Mouse (Mus musculus) limb, embryonic 15.5 days (tissue): Measurements from ENCODE around the gene Kptn. TPM values are rescaled to one million over a fixed set of nuclear protein-coding genes. Genes with fewer than 3 reads are reported as not detected.

ENCODE experiments used
- ATAC-seq: fragments of 200-750 bp; cut with Nextera tagmentation; 2 replicates; pipeline ENCODE4 v1.8.0; 2017; ENCODE audit warnings: low read depth, moderate TSS enrichment; ENCODE audit not compliant: insufficient number of reproducible peaks, low FRiP score, low TSS enrichment
- H3K27ac ChIP-seq: fragments of 300-500 bp; sonication (generic); 2 replicates; pipeline ENCODE4 v1.5.1; 2015; ENCODE audit warnings: moderate library complexity, mild to moderate bottlenecking, inconsistent platforms
- H3K27me3 ChIP-seq: fragments of 300-500 bp; sonication (generic); 2 replicates; pipeline ENCODE4 v1.6.1; 2015; ENCODE audit warnings: inconsistent platforms
- H3K36me3 ChIP-seq: fragments of 300-500 bp; sonication (generic); 2 replicates; pipeline ENCODE4 v1.6.1; 2015; ENCODE audit warnings: inconsistent platforms
- H3K4me1 ChIP-seq: fragments of 300-500 bp; sonication (generic); 2 replicates; pipeline ENCODE4 v1.6.1; 2015; ENCODE audit warnings: inconsistent platforms
- H3K4me2 ChIP-seq: fragments of 300-500 bp; sonication (generic); 2 replicates; pipeline ENCODE4 v1.6.1; 2015; ENCODE audit warnings: mild to moderate bottlenecking, inconsistent platforms
- H3K4me3 ChIP-seq: fragments of 300-500 bp; sonication (generic); 2 replicates; pipeline ENCODE4 v1.5.1; 2015; ENCODE audit warnings: mild to moderate bottlenecking, inconsistent platforms
- H3K9ac ChIP-seq: fragments of 300-500 bp; sonication (generic); 2 replicates; pipeline ENCODE4 v1.6.1; 2015; ENCODE audit warnings: inconsistent platforms
- H3K9me3 ChIP-seq: fragments of 300-500 bp; sonication (generic); 2 replicates; pipeline ENCODE4 v1.6.1; 2016; ENCODE audit warnings: inconsistent platforms
- WGBS: fragments of 180-500 bp; shearing (Covaris S2); methylation state at CpG from one replicate; pipeline ENCODE4 v1.1.7; 2015; 5-methylcytosine and 5-hydroxymethylcytosine counted together
- polyA plus RNA-seq: library from polyadenylated mRNA; unstranded; fragments of >200 nt; fragmentation: Nextera tagmentation; extraction: Ambion mirVana; gene quantifications from 2 replicates; pipeline ENCODE4 v1.2.1, GENCODE M21; 2015

Gene Kptn
- polyA plus RNA-seq, 1 experiment from 2014 or later: 31.2 TPM

GRCm38 (mm10) chr7:16173146-16173545 is 53.5 kb downstream of the Kptn start:
- ATAC-seq: no peak
- WGBS: 11% methylated on average over 5 of the region's 5 CpGs
- no peaks in the 10 kb centered on the region for H3K9me3 ChIP-seq
- no peak overlapping the region for H3K9ac ChIP-seq
- H3K36me3 ChIP-seq: no peaks in the 10 kb centered on the region
- no peak overlapping the region for H3K27ac ChIP-seq
- H3K4me1 ChIP-seq: peaks cover 11% of the 10 kb centered on the region
- no peak overlapping the region for H3K4me2 ChIP-seq
- peaks cover 53% of the 10 kb centered on the region for H3K27me3 ChIP-seq
- H3K4me3 ChIP-seq: no peak overlapping the region

- peak within 1 kb of the TSS; percentile 54 for H3K4me3 ChIP-seq
- peak within 1 kb of the TSS; percentile 76 for H3K4me2 ChIP-seq
- ATAC-seq: peak; percentile 55; the same call in 1 of the 2 replicates
- 1% methylated on average over 41 of the region's 42 CpGs for WGBS
- no peaks in the 10 kb centered on the region for H3K36me3 ChIP-seq
- H3K9ac ChIP-seq: peak within 1 kb of the TSS; percentile 33; the same call in 1 of the 2 replicates
- H3K4me1 ChIP-seq: peaks cover 11% of the 10 kb centered on the region
- H3K27me3 ChIP-seq: peaks cover 53% of the 10 kb centered on the region
- H3K9me3 ChIP-seq: no peaks in the 10 kb centered on the region
- H3K27ac ChIP-seq: no peak within 1 kb of the TSS
These were observed 55.2 kb downstream of the Kptn start, which contains the start of gene Meis3 for GRCm38 (mm10) chr7:16174597-16175541. TSS of gene Meis3 (plus strand) at chr7:16175090.

- no peak for ATAC-seq
- Histone ChIP-seq H3K27ac (no peak overlapping the region), H3K36me3 (no peaks in the 10 kb centered on the region), H3K4me1 (peaks cover 11% of the 10 kb centered on the region), H3K4me2 (peak overlapping the region; percentile 76), H3K9me3 (no peaks in the 10 kb centered on the region), H3K27me3 (peaks cover 53% of the 10 kb centered on the region), H3K9ac (peak overlapping the region; percentile 33; the same call in 1 of the 2 replicates), H3K4me3 (peak overlapping the region; percentile 54)
- WGBS: 0% methylated on average over 10 of the region's 10 CpGs
These were observed 55.8 kb downstream of the Kptn start for GRCm38 (mm10) chr7:16175542-16175931.

Other genes starting within 250 kb of the Kptn start
- not detected in 2 replicates for gene Crx, start 239.9 kb upstream of the Kptn start, polyA plus RNA-seq
- not detected in 2 replicates for gene Crxos, start 237.3 kb upstream of the Kptn start, polyA plus RNA-seq
- 871 and 889 TPM in 2 replicates for gene Selenow, start 197.5 kb upstream of the Kptn start, polyA plus RNA-seq
- 196 and 208 TPM in 2 replicates for gene Nop53, start 173.8 kb upstream of the Kptn start, polyA plus RNA-seq
- gene Ehd2, start 152.3 kb upstream of the Kptn start, polyA plus RNA-seq: 62.8 and 71.1 TPM in 2 replicates
- 7.2 and 7.5 TPM in 2 replicates for gene Bicra, start 72.0 kb upstream of the Kptn start, polyA plus RNA-seq
- gene Zfp541, start 58.1 kb upstream of the Kptn start, polyA plus RNA-seq: 0.07 TPM in 1 of 2 replicates, not detected in the other
- 238 and 277 TPM in 2 replicates for gene Napa, start 21.4 kb upstream of the Kptn start, polyA plus RNA-seq
- 0.08 and 0.14 TPM in 2 replicates for gene Slc8a2, start 9.9 kb downstream of the Kptn start, polyA plus RNA-seq
- gene Meis3, start 55.2 kb downstream of the Kptn start, polyA plus RNA-seq: 18.3 and 19.8 TPM in 2 replicates
- gene Dhx34, start 102.1 kb downstream of the Kptn start, polyA plus RNA-seq: 12.1 and 13.5 TPM in 2 replicates
- gene C5ar2, start 124.3 kb downstream of the Kptn start, polyA plus RNA-seq: 0.17 and 0.26 TPM in 2 replicates
- 5.3 and 5.4 TPM in 2 replicates for gene C5ar1, start 139.6 kb downstream of the Kptn start, polyA plus RNA-seq
- gene Inafm1, start 153.7 kb downstream of the Kptn start, polyA plus RNA-seq: 23.9 and 28.1 TPM in 2 replicates
- gene Ccdc9, start 166.9 kb downstream of the Kptn start, polyA plus RNA-seq: 26.6 and 27.0 TPM in 2 replicates
- gene Bbc3, start 188.5 kb downstream of the Kptn start, polyA plus RNA-seq: 6.4 and 7.0 TPM in 2 replicates